Mouse (Mus musculus) right cerebral cortex, postnatal 14 days (tissue): Measurements from ENCODE around the gene Aldh3a2.
"Not testable (repeated sequence)": the region's sequence is repeated elsewhere in the genome, so short reads cannot be mapped to it uniquely, and the experiment has no call there.

Source experiments
- DNase-seq: peaks from one replicate; pipeline ENCODE4 v3.0.0; 2022

Aldh3a2 gene

GRCm38 (mm10) chr11:61266551-61267533 is at the start of gene Aldh3a2:
Gene Aldh3a2 (minus strand): TSS chr11:61267464.
- peak; percentile 92 for DNase-seq

- DNase-seq, result no peak
Measured at GRCm38 (mm10) chr11:61316864-61317263, 49.6 kb upstream of the Aldh3a2 start.

- no peak for DNase-seq
Measured at GRCm38 (mm10) chr11:61310321-61310720, 43.1 kb upstream of the Aldh3a2 start.

GRCm38 (mm10) chr11:61309831-61310230 is 42.6 kb upstream of the Aldh3a2 start:
- DNase-seq, result no peak

- no peak for DNase-seq
Measured at GRCm38 (mm10) chr11:61307795-61308194, 40.5 kb upstream of the Aldh3a2 start.

GRCm38 (mm10) chr11:61305377-61305776 is 38.1 kb upstream of the Aldh3a2 start:
- peak; percentile 20 for DNase-seq

- not testable (repeated sequence) for DNase-seq
Measured at GRCm38 (mm10) chr11:61304535-61304934, 37.3 kb upstream of the Aldh3a2 start.

GRCm38 (mm10) chr11:61300716-61301392 is 33.6 kb upstream of the Aldh3a2 start:
- DNase-seq, result no peak

GRCm38 (mm10) chr11:61300205-61300604 is 32.9 kb upstream of the Aldh3a2 start:
- no peak for DNase-seq

GRCm38 (mm10) chr11:61297901-61298300 is 30.6 kb upstream of the Aldh3a2 start:
- DNase-seq, result no peak

GRCm38 (mm10) chr11:61297326-61297725 is 30.1 kb upstream of the Aldh3a2 start:
- DNase-seq, result no peak

GRCm38 (mm10) chr11:61296556-61296955 is 29.3 kb upstream of the Aldh3a2 start:
- no peak for DNase-seq

GRCm38 (mm10) chr11:61295556-61295955 is 28.3 kb upstream of the Aldh3a2 start:
- no peak for DNase-seq

- no peak for DNase-seq
Measured at GRCm38 (mm10) chr11:61294431-61294830, 27.2 kb upstream of the Aldh3a2 start.

GRCm38 (mm10) chr11:61293251-61293650 is 26.0 kb upstream of the Aldh3a2 start:
- DNase-seq, result no peak

- DNase-seq, result no peak
Measured at GRCm38 (mm10) chr11:61284323-61284722, 17.1 kb upstream of the Aldh3a2 start.

GRCm38 (mm10) chr11:61283414-61284049 is 16.3 kb upstream of the Aldh3a2 start:
- DNase-seq, result no peak

- no peak for DNase-seq
Measured at GRCm38 (mm10) chr11:61278445-61279077, 11.3 kb upstream of the Aldh3a2 start.

- no peak for DNase-seq
Measured at GRCm38 (mm10) chr11:61277937-61278336, 10.7 kb upstream of the Aldh3a2 start.

GRCm38 (mm10) chr11:61276482-61276881 is 9.2 kb upstream of the Aldh3a2 start:
- DNase-seq, result no peak

GRCm38 (mm10) chr11:61275106-61275505 is 7.8 kb upstream of the Aldh3a2 start:
- no peak for DNase-seq

- no peak for DNase-seq
Measured at GRCm38 (mm10) chr11:61274421-61274820, 7.2 kb upstream of the Aldh3a2 start.

GRCm38 (mm10) chr11:61273928-61274327 is 6.7 kb upstream of the Aldh3a2 start:
- DNase-seq, result no peak
